Mouse (Mus musculus): Measurements from ENCODE around the gene Slc28a1. TPM values are rescaled to one million over a fixed set of nuclear protein-coding genes. Genes with fewer than 3 reads are reported as not detected.

Slc28a1 gene
- total and polyA plus RNA-seq, 3 experiments, result not detected

DNA sequence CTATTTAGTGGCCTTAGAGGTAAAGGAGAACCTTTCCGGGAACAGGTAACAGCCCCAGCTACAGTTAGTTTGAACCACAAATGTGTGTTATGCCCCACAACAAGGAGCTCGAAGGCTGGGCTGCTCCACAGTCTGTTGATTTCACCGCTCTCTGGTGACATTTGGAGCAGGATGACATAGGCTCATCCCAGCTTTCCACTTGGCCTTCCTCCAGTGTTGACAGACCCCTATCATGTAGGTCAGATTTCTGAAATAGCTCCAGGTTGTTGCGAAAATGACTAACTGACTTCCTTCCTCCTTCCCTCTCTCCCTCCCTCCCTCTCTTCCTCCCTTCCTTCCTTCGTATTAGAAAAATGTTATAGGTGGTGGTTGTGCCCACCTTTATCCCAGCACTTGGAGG lies 84.5 kb downstream of the Slc28a1 start:
- no peaks in the 10 kb centered on the region for H3K36me3 ChIP-seq (ENCODE audit: control insufficient read depth in 1 of 2, insufficient read depth in 2 of 2, low read length in 2 of 2)
- H3K27me3 ChIP-seq (ENCODE audit: control insufficient read depth in 1 of 2, insufficient read depth in 2 of 2, low read length in 2 of 2), result no peaks in the 10 kb centered on the region; a peak in 1 of 4 replicates
- no peak overlapping the region for H3K9ac ChIP-seq (ENCODE audit: control insufficient read depth, low read depth, low read length, poor library complexity, severe bottlenecking)
- no peak for DNase-seq (ENCODE audit: low read depth, low spot score)
- no peaks in the 10 kb centered on the region for H3K79me2 ChIP-seq (ENCODE audit: control insufficient read depth, insufficient read depth, low read length, poor library complexity)
- H3K4me1 ChIP-seq (ENCODE audit: control insufficient read depth in 1 of 2, insufficient read depth in 2 of 2, low read length in 2 of 2), result 0 out of 4 replicates have a peak, but pooled peaks cover 0 to 2% of the 10 kb centered on the region in 2 experiments
- no peak overlapping the region for H3K4me3 ChIP-seq (ENCODE audit: control insufficient read depth in 1 of 2, insufficient read depth in 1 of 2, low read depth in 2 of 2, low read length in 2 of 2)
- H3K27ac ChIP-seq (ENCODE audit: control insufficient read depth, low read depth, low read length), result no peak overlapping the region
- no peak for TF ChIP-seq MEF2A (IDR thresholded peaks at IDR 0.05; ENCODE audit: extremely low read depth, insufficient replicate concordance, low read depth, low read length, poor library complexity, severe bottlenecking)
- TF ChIP-seq ZKSCAN1 (IDR thresholded peaks at IDR 0.05; ENCODE audit: low read depth, low read length), result no peak
- TF ChIP-seq ZNF384 (IDR thresholded peaks at IDR 0.05; ENCODE audit: low read depth, low read length), result no peak
- TF ChIP-seq JUND (IDR thresholded peaks at IDR 0.05; ENCODE audit: low read depth, low read length), result no peak
- no peak for TF ChIP-seq E2F4 (IDR thresholded peaks at IDR 0.05; ENCODE audit: borderline replicate concordance, low read depth, low read length)
- TF ChIP-seq EP300 (IDR thresholded peaks at IDR 0.05; ENCODE audit: low read depth in 1 of 2, low read length in 2 of 2), result no peak
- no peak for TF ChIP-seq CHD1 (IDR thresholded peaks at IDR 0.05; ENCODE audit: low read depth, low read length)
- no peak for TF ChIP-seq MYB (IDR thresholded peaks at IDR 0.05; ENCODE audit: low read depth, low read length)
- TF ChIP-seq POLR2AphosphoS5 (IDR thresholded peaks at IDR 0.05; ENCODE audit: borderline replicate concordance, low read depth, low read length), result no peak
- H3K9me3 ChIP-seq (replicated peaks; ENCODE audit: insufficient read depth, low read length), result no peaks in the 10 kb centered on the region

- no peaks in the 10 kb centered on the region for H3K79me2 ChIP-seq (ENCODE audit: control insufficient read depth, insufficient read depth, low read length, poor library complexity)
- no peaks in the 10 kb centered on the region for H3K9me3 ChIP-seq (replicated peaks; ENCODE audit: insufficient read depth, low read length)
- DNase-seq (ENCODE audit: low read depth, low spot score), result peak; percentile 15
- 0 out of 4 replicates have a peak, but pooled peaks cover 0 to 2% of the 10 kb centered on the region in 2 experiments for H3K4me1 ChIP-seq (ENCODE audit: control insufficient read depth in 1 of 2, insufficient read depth in 2 of 2, low read length in 2 of 2)
- H3K27ac ChIP-seq (ENCODE audit: control insufficient read depth, low read depth, low read length), result no peak overlapping the region
- H3K9ac ChIP-seq (ENCODE audit: control insufficient read depth, low read depth, low read length, poor library complexity, severe bottlenecking), result no peak overlapping the region
- H3K27me3 ChIP-seq (ENCODE audit: control insufficient read depth in 1 of 2, insufficient read depth in 2 of 2, low read length in 2 of 2), result no peaks in the 10 kb centered on the region; a peak in 1 of 4 replicates
- H3K4me3 ChIP-seq (ENCODE audit: control insufficient read depth in 1 of 2, insufficient read depth in 1 of 2, low read depth in 2 of 2, low read length in 2 of 2), result no peak overlapping the region
- no peaks in the 10 kb centered on the region for H3K36me3 ChIP-seq (ENCODE audit: control insufficient read depth in 1 of 2, insufficient read depth in 2 of 2, low read length in 2 of 2)
- TF ChIP-seq MAZ (IDR thresholded peaks at IDR 0.05; ENCODE audit: low read depth, low read length), result no peak
- TF ChIP-seq KAT2A (conservative IDR thresholded peaks at IDR 0.05; ENCODE audit: low read depth, low read length), result no peak
- TF ChIP-seq ELF1 (IDR thresholded peaks at IDR 0.05; ENCODE audit: low read depth, low read length), result no peak
- TF ChIP-seq ZKSCAN1 (IDR thresholded peaks at IDR 0.05; ENCODE audit: low read depth, low read length), result no peak
- TF ChIP-seq NELFE (IDR thresholded peaks at IDR 0.05; ENCODE audit: low read depth, low read length), result no peak
- no peak for TF ChIP-seq ZC3H11A (IDR thresholded peaks at IDR 0.05; ENCODE audit: low read depth, low read length)
- TF ChIP-seq EP300 (IDR thresholded peaks at IDR 0.05; ENCODE audit: low read depth in 1 of 2, low read length in 2 of 2), result no peak
- TF ChIP-seq CHD2 (IDR thresholded peaks at IDR 0.05; ENCODE audit: low read length), result no peak
- no peak for TF ChIP-seq NRF1 (IDR thresholded peaks at IDR 0.05; ENCODE audit: insufficient read depth, low read depth, low read length, poor library complexity, severe bottlenecking)
- TF ChIP-seq ZMIZ1 (IDR thresholded peaks at IDR 0.05; ENCODE audit: low read depth, low read length), result no peak
- TF ChIP-seq ETS1 (IDR thresholded peaks at IDR 0.05; ENCODE audit: low read depth, low read length), result no peak
- TF ChIP-seq CTCF (IDR thresholded peaks at IDR 0.05 in 2 of 3, conservative IDR thresholded peaks at IDR 0.05 in 1 of 3; ENCODE audit: control insufficient read depth in 1 of 3, insufficient read depth in 1 of 3, low read depth in 2 of 3, low read length in 3 of 3, poor library complexity in 1 of 3, severe bottlenecking in 1 of 3), result no peak
- TF ChIP-seq TAL1 (IDR thresholded peaks at IDR 0.05; ENCODE audit: low read length), result no peak
- no peak for TF ChIP-seq TCF12 (IDR thresholded peaks at IDR 0.05; ENCODE audit: low read depth, low read length)
- TF ChIP-seq SMC3 (IDR thresholded peaks at IDR 0.05; ENCODE audit: low read depth, low read length), result no peak
These were observed 85.2 kb downstream of the Slc28a1 start for GRCm38 (mm10) chr7:81199757-81200156.

All from MEL (cell line).